Mouse (Mus musculus): Measurements from ENCODE around the gene Phrf1. TPM values are rescaled to one million over a fixed set of nuclear protein-coding genes. Genes with fewer than 3 reads are reported as not detected.

Phrf1 gene
- 10 to 100 TPM; 33.7 to 34.8 TPM for total RNA-seq (2021)
- long read RNA-seq, experiment 1, full-length matches to known transcripts: 1 of 4 reads
- long read RNA-seq, experiment 1, partial matches to known transcripts: 2 of 4 reads
- long read RNA-seq, experiment 1, other reads (novel, unspliced or antisense): 1 of 4 reads
- long read RNA-seq, experiment 2, full-length matches to known transcripts: 4 of 7 reads
- long read RNA-seq, experiment 2, partial matches to known transcripts: 3 of 7 reads
- long read RNA-seq, experiment 2, other reads (novel, unspliced or antisense): 0 of 7 reads

GRCm38 (mm10) chr7:141228279-141229067, at the start of gene Phrf1:
TSS of gene Phrf1 (plus strand) at chr7:141228784.
- DNase-seq: peak; percentile 91 to 96

GRCm38 (mm10) chr7:141188194-141188593, 40.4 kb upstream of the Phrf1 start:
- DNase-seq: no peak

- no peak for DNase-seq
Measured at GRCm38 (mm10) chr7:141188733-141189132, 39.9 kb upstream of the Phrf1 start.

GRCm38 (mm10) chr7:141190220-141190619, 38.4 kb upstream of the Phrf1 start:
- DNase-seq: no peak

GRCm38 (mm10) chr7:141191036-141191435, 37.5 kb upstream of the Phrf1 start:
- DNase-seq: peak in 1 of 2 experiments; percentile 57

GRCm38 (mm10) chr7:141191796-141192685, 36.5 kb upstream of the Phrf1 start:
- no peak for DNase-seq

- no peak for DNase-seq
Measured at GRCm38 (mm10) chr7:141192776-141193347, 35.7 kb upstream of the Phrf1 start.

- no peak for DNase-seq
Measured at GRCm38 (mm10) chr7:141193348-141193856, 35.2 kb upstream of the Phrf1 start.

- DNase-seq: peak; percentile 99
Measured at GRCm38 (mm10) chr7:141193948-141194347, 34.6 kb upstream of the Phrf1 start, which contains the start of the genes Hras and Lrrc56. TSS of gene Hras (minus strand) at chr7:141194005. TSS of gene Lrrc56 (plus strand) at chr7:141194157.

GRCm38 (mm10) chr7:141194409-141194808, 34.2 kb upstream of the Phrf1 start:
- DNase-seq: no peak

- DNase-seq: peak; percentile 89 to 90
Measured at GRCm38 (mm10) chr7:141194830-141195229, 33.8 kb upstream of the Phrf1 start.

- DNase-seq: no peak
Measured at GRCm38 (mm10) chr7:141195754-141196153, 32.8 kb upstream of the Phrf1 start.

- no peak for DNase-seq
Measured at GRCm38 (mm10) chr7:141196619-141197282, 31.8 kb upstream of the Phrf1 start.

- no peak for DNase-seq
Measured at GRCm38 (mm10) chr7:141198121-141198520, 30.5 kb upstream of the Phrf1 start.

GRCm38 (mm10) chr7:141204546-141204945, 24.0 kb upstream of the Phrf1 start:
- no peak for DNase-seq

GRCm38 (mm10) chr7:141205504-141205903, 23.1 kb upstream of the Phrf1 start:
- no peak for DNase-seq

- DNase-seq: no peak
Measured at GRCm38 (mm10) chr7:141206182-141206937, 22.2 kb upstream of the Phrf1 start.

GRCm38 (mm10) chr7:141209526-141209925, 19.1 kb upstream of the Phrf1 start:
- DNase-seq: no peak

- no peak for DNase-seq
Measured at GRCm38 (mm10) chr7:141210137-141210536, 18.4 kb upstream of the Phrf1 start.

GRCm38 (mm10) chr7:141210606-141211131, 17.9 kb upstream of the Phrf1 start:
- no peak for DNase-seq

Measured in heart, adult 18-20 months (tissue).